Mouse (Mus musculus): ENCODE data around the gene Usp21.

- TF ChIP-seq POLR2A (IDR thresholded peaks at IDR 0.05; ENCODE audit: low read depth, low read length) (no peak), CTCF (conservative IDR thresholded peaks at IDR 0.05; ENCODE audit: insufficient read depth, insufficient read length, low read depth, low read length) (no peak)
Observed at GRCm38 (mm10) chr1:171263185-171263611, 24.6 kb downstream of the Usp21 start.

All from kidney, adult 2 months (tissue).